Mouse (Mus musculus) hindbrain, embryonic 16.5 days (tissue): ENCODE data around the gene Steap4. TPM values are rescaled to one million over a fixed set of nuclear protein-coding genes. Genes with fewer than 3 reads are reported as not detected.
"Not testable (repeated sequence)": the region's sequence is repeated elsewhere in the genome, so short reads cannot be mapped to it uniquely, and the experiment has no call there.

ENCODE experiments used
- ATAC-seq: fragments of 200-750 bp; cut with Nextera tagmentation; 2 replicates; pipeline ENCODE4 v1.8.0; 2017; ENCODE audit warnings: moderate TSS enrichment, moderate library complexity
- H3K27ac ChIP-seq: fragments of 300-500 bp; sonication (generic); 2 replicates; pipeline ENCODE4 v1.5.1; 2014; ENCODE audit warnings: low read depth, mild to moderate bottlenecking, control low read depth, low read length, moderate library complexity
- H3K27me3 ChIP-seq: fragments of 300-500 bp; sonication (generic); replicated peaks from 2 replicates; pipeline ENCODE4 v1.6.1; 2014; ENCODE audit warnings: low read length; ENCODE audit not compliant: control insufficient read depth, insufficient read depth
- H3K36me3 ChIP-seq: fragments of 300-500 bp; sonication (generic); 2 replicates; pipeline ENCODE4 v1.6.1; 2014; ENCODE audit warnings: mild to moderate bottlenecking, low read length, moderate library complexity, mixed read lengths; ENCODE audit not compliant: control insufficient read depth, insufficient read depth
- H3K4me1 ChIP-seq: fragments of 300-500 bp; sonication (generic); 2 replicates; pipeline ENCODE4 v1.6.1; 2014; ENCODE audit warnings: low read depth, low read length; ENCODE audit not compliant: control insufficient read depth, insufficient read depth
- H3K4me2 ChIP-seq: fragments of 300-500 bp; sonication (generic); 2 replicates; pipeline ENCODE4 v1.6.1; 2014; ENCODE audit warnings: mild to moderate bottlenecking, low read length, control low read depth, moderate library complexity
- H3K4me3 ChIP-seq: fragments of 300-500 bp; sonication (generic); 2 replicates; pipeline ENCODE4 v1.5.1; 2014; ENCODE audit warnings: mild to moderate bottlenecking, low read length, control low read depth, moderate library complexity
- H3K9ac ChIP-seq: fragments of 300-500 bp; sonication (generic); 2 replicates; pipeline ENCODE4 v1.6.1; 2014; ENCODE audit warnings: low read depth, mild to moderate bottlenecking, control low read depth, low read length, moderate library complexity
- H3K9me3 ChIP-seq: fragments of 300-500 bp; sonication (generic); 2 replicates; pipeline ENCODE4 v1.6.1; 2014; ENCODE audit warnings: mild to moderate bottlenecking, low read length, moderate library complexity; ENCODE audit not compliant: control insufficient read depth
- WGBS: fragments of 180-500 bp; shearing (Covaris S2); extraction: QIAGEN DNeasy Blood & Tissue Kit; methylation state at CpG from one replicate; pipeline ENCODE4 v1.1.7; 2014; 5-methylcytosine and 5-hydroxymethylcytosine counted together
- polyA plus RNA-seq: library from polyadenylated mRNA; unstranded; fragments of >200 nt; fragmentation: Nextera tagmentation; extraction: Ambion mirVana; gene quantifications from 2 replicates; pipeline ENCODE4 v1.2.1, GENCODE M21; 2015

The Steap4 gene
- polyA plus RNA-seq, 1 experiment from 2014 or later, result 0.45 TPM

DNA sequence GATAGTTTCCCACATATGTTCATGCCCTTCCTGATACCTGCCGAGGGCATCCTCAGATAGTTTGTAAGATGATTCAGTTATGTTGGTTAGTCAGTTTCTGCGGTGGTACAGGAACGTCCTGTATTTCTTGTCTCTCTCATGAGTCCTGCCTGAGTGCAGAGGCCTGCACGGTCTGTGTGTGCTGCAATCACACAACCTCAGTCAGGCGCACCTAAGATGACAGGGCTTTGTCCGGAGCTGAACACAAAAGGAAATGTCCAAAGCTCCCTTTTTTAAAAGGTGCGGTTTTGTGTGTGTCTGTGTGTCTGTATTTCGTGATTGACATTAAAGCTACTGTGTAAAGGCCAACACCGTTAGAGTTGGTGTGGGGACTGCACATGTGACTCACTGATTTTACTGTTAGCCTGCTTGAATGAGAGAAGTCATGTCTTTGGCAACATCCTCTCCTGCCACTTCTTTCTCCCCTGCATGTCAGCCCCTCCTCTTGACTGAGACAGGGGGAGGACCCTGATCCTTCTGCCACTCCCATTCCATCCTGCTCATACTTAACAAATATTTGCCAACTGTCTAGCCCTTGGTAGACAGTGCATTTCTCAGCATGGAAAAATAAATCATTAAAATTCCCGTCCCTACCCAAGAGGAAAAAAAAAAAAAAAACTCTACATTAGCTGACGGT, 14.4 kb downstream of the Steap4 start:
- Histone ChIP-seq H3K4me1 (no peaks in the 10 kb centered on the region), H3K27me3 (no peaks in the 10 kb centered on the region), H3K27ac (no peak overlapping the region), H3K9me3 (no peaks in the 10 kb centered on the region), H3K9ac (no peak overlapping the region), H3K36me3 (no peaks in the 10 kb centered on the region), H3K4me2 (no peak overlapping the region), H3K4me3 (no peak overlapping the region)
- ATAC-seq, result no peak
- WGBS, result 90% methylated on average over 11 of the region's 11 CpGs

DNA sequence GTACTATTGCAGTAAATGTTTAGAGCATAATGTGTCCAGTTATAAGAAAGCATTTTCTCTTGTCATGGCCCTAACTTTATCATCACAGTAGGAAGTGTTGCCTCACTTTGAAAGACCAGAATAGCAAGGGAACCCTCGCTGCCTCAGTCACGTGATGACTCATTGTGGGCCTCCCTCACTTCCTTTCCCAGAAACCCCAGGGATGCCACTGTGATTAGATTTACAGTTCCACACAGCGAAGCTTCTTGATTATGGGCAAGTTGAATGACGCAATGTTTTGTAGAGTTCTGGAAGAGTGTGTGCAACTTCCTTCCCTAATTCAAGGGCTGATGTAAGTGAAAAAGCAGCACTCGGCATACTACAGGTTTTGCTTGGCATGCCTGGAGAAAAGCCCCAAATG, 20.3 kb downstream of the Steap4 start:
- H3K27me3 ChIP-seq, result no peaks in the 10 kb centered on the region

DNA sequence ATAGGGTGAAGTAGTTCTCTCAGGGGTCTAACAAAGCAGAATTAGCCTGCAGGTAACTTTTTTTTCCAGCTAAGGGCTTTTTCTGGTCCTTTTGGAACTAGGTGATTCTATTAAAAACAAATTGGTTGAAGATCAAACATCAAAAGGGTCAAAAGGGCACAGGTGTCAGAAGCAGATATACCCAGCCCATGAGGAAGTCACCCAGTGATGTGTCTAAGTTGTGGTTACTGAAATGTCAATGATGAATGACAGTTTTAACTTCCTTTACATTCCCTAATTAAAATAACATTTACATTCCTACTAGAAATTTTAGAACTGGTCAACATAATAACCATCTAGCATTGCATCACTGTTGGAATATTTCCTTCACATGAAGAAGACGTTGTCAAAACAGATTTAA, 27.7 kb downstream of the Steap4 start:
- ATAC-seq, result no peak
- Histone ChIP-seq H3K9ac (no peak overlapping the region), H3K4me2 (no peak overlapping the region), H3K9me3 (no peaks in the 10 kb centered on the region), H3K27me3 (no peaks in the 10 kb centered on the region), H3K36me3 (no peaks in the 10 kb centered on the region), H3K4me1 (no peaks in the 10 kb centered on the region), H3K27ac (no peak overlapping the region), H3K4me3 (no peak overlapping the region)
- WGBS, result 90% methylated on average over 1 of the region's 1 CpGs

More for the DNA sequence above, 20.3 kb downstream of the Steap4 start:
- H3K9me3 ChIP-seq, result no peaks in the 10 kb centered on the region
- no peaks in the 10 kb centered on the region for H3K4me1 ChIP-seq
- H3K27ac ChIP-seq, result no peak overlapping the region
- H3K4me3 ChIP-seq, result no peak overlapping the region
- 80% methylated on average over 5 of the region's 5 CpGs for WGBS
- no peak overlapping the region for H3K4me2 ChIP-seq
- H3K9ac ChIP-seq, result no peak overlapping the region
- no peaks in the 10 kb centered on the region for H3K36me3 ChIP-seq
- ATAC-seq, result no peak

DNA sequence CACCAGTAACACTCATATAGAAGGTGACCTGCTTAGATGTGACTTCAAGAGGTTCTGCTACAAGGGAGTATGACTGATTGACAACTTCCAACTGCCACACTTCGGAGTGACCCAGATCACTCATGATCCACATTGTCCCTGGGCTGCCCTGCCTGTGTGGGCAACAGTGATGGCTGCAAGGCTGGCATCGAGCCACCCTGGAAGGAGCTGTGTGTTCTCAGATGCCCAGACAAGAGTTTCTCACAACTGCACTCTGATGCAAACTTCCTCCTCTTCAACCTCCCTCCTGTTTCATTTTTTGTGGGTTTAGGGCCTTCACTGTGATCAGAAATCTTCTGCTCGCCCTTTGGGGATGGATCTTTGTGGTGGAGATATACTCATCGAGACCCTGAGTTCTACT, 28.2 kb downstream of the Steap4 start:
- Histone ChIP-seq H3K9me3 (no peaks in the 10 kb centered on the region), H3K27me3 (no peaks in the 10 kb centered on the region), H3K9ac (no peak overlapping the region), H3K27ac (no peak overlapping the region), H3K36me3 (no peaks in the 10 kb centered on the region), H3K4me3 (no peak overlapping the region), H3K4me2 (no peak overlapping the region), H3K4me1 (no peaks in the 10 kb centered on the region)
- 88% methylated on average over 4 of the region's 4 CpGs for WGBS
- no peak for ATAC-seq

DNA sequence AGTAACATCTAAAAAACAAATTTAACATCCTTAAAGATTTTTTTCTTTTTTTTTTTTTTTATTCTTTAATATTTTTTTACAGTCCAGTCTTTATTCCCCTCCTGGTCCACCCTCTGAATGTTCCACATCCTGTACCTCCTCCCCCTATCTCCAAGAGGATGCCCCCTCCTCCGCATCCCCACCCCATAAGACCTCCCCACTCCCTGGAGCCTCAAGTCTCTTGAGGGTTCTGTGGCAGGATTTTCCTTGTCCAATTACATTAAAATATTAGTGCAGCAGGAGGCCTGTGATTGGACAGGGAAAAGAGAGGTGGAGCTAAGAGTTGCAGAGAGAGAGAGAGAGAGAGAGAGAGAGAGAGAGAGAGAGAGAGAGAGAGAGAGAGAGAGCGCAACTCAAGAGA, 31.4 kb downstream of the Steap4 start:
- H3K4me3 ChIP-seq, H3K9me3 ChIP-seq, H3K9ac ChIP-seq, ATAC-seq, H3K27me3 ChIP-seq, H3K36me3 ChIP-seq, H3K4me2 ChIP-seq, H3K27ac ChIP-seq, H3K4me1 ChIP-seq: not testable (repeated sequence)
- WGBS, result 79% methylated on average over 2 of the region's 2 CpGs

DNA sequence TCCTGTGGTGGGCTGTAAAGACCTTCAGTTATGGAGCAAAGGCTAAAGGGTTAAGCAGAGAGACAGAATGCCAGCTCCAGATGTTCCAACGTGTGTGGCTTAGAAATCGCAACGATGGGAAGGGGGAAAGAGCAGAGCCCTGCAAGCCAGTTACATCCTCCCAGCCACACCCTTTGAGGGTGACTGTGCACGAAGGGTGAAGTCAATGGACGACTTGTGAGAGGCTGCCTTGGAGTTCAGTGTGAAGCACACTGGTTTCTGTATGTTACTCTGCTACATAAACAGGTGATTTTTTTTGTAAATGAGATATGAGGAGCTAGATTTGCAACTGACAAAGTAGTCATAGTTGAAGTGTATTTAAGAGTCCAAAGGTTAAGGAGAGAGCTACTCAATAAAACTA, 33.5 kb downstream of the Steap4 start:
- Histone ChIP-seq H3K9ac (no peak overlapping the region), H3K27me3 (no peaks in the 10 kb centered on the region), H3K27ac (no peak overlapping the region), H3K4me3 (no peak overlapping the region), H3K36me3 (no peaks in the 10 kb centered on the region), H3K4me1 (no peaks in the 10 kb centered on the region), H3K4me2 (no peak overlapping the region), H3K9me3 (no peaks in the 10 kb centered on the region)
- 72% methylated on average over 5 of the region's 5 CpGs for WGBS
- ATAC-seq, result no peak

DNA sequence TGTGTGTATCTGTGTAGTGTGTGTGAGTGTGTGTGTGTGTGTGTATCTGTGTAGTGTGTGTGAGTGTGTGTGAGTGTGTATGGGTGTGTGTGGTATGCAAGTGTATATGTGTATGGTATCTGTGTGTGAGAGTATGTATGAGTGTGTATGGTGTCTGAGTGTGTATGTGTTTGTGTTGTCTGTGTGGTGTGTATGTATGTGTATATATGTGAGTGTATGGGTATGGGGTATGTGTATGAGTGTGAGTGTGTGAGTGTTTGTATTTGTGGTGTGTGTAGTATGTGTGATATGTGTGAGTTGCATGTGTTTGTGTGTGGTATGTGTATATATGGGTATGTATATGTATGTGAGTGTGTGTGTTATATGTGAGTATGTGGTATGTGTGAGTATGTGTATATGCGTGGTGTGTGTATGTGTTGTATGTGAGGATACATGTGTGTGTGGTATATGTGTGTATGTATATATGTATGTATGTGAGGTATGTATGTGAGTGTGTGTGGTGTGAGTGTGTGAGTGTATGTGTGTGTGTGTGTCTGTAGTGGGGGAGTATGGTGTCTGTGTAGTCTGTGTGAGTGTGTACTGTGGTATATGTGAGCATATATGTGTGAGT, 35.1 kb downstream of the Steap4 start:
- no peak overlapping the region for H3K9ac ChIP-seq
- no peak overlapping the region for H3K4me2 ChIP-seq
- no peak overlapping the region for H3K27ac ChIP-seq
- no peaks in the 10 kb centered on the region for H3K27me3 ChIP-seq
- H3K4me3 ChIP-seq, result no peak overlapping the region
- no peaks in the 10 kb centered on the region for H3K36me3 ChIP-seq
- H3K4me1 ChIP-seq, result no peaks in the 10 kb centered on the region
- H3K9me3 ChIP-seq, result no peaks in the 10 kb centered on the region
- WGBS, result 85% methylated on average over 1 of the region's 1 CpGs
- no peak for ATAC-seq

DNA sequence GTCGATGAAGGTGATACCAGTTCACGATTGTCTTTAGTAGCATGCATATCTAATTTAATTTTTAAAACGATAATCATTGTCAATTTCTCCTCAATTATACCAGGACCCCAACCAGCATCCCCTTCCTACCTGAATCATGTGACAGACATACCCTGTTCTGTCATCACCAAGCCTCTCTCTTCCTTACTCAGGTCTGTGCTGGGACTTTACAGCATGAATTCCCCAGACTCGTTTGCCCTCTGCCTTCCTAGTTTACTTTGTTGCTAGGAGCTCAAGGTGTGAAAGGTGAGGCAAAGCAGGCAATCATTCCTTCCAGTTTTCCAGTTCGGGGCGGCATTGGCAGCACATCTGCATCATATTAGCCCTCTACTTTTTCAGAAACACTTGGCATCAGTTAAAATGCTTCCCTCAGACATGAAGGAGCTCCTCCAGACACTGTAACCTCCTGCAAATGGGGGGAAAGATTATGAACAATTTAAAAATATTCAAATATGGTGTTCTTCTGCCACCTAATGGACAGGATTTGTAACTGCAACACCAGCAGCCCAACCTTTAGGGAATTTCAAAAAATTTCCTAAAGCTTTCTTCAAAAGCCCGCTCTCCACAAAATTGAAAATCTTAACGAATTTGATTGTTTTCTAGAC, 36.3 kb downstream of the Steap4 start:
- ATAC-seq, result peak; percentile 76
- Histone ChIP-seq H3K4me2 (no peak overlapping the region), H3K9me3 (no peaks in the 10 kb centered on the region), H3K27me3 (no peaks in the 10 kb centered on the region), H3K4me3 (no peak overlapping the region), H3K4me1 (no peaks in the 10 kb centered on the region), H3K9ac (peak overlapping the region; percentile 35; the same call in 1 of the 2 replicates), H3K27ac (no peak overlapping the region), H3K36me3 (no peaks in the 10 kb centered on the region)
- WGBS, result 54% methylated on average over 8 of the region's 8 CpGs

DNA sequence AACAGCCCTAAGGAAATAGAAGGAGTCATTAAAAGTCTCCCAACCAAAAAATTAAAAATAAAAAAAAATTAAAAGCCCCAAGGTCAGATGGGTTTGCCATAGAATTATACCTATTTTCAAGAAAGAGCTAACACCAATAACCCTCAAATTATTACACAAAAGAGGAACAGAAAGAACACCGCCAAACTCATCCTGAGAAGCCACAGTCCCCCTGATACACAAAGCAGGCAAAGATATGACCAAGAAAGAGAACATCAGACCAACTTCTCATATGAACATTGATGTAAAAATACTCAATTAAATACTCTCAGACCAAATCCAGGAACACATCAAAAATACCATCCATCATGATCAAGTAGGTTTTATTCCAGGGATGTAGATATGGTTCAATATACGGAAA, 36.8 kb downstream of the Steap4 start:
- Histone ChIP-seq H3K9ac (no peak overlapping the region), H3K27ac (no peak overlapping the region), H3K36me3 (no peaks in the 10 kb centered on the region), H3K9me3 (no peaks in the 10 kb centered on the region), H3K4me1 (no peaks in the 10 kb centered on the region), H3K4me2 (no peak overlapping the region), H3K27me3 (no peaks in the 10 kb centered on the region), H3K4me3 (no peak overlapping the region)
- no peak for ATAC-seq
- WGBS, result 88% methylated on average over 2 of the region's 2 CpGs
